Mouse (Mus musculus) lung, adult 2 months (tissue): ENCODE data around the gene Apbb2.

ENCODE experiments used
- CTCF ChIP-seq: fragments of 200-500 bp; IDR thresholded peaks from 2 replicates; pipeline ENCODE4 v1.5.1; 2011; ENCODE audit warnings: mild to moderate bottlenecking, low read length, control low read depth; ENCODE audit not compliant: insufficient read depth
- POLR2A ChIP-seq: fragments of 200-500 bp; IDR thresholded peaks from 2 replicates; pipeline ENCODE4 v1.6.1; 2011; ENCODE audit warnings: low read depth, mild to moderate bottlenecking, control low read depth, low read length, borderline replicate concordance; ENCODE audit errors: extremely low read depth

DNA sequence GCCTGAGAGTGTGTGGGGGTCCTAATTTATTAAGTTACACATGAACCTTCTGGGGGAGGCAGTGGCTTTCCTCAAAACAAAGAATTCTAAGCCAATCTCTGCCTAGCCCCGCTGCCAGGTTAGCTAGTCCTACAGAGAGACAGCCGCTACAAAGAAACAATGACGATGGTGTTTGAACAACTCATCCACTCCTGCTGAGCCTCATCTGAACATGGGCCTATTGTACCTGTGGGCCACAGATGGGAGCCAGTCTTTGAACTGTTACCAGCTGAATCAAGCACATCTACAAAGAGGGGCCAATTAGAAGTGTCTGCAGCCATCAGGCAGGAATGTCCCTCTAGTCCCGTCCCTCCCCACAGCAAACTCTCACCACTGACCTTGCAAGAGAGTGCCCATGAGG, 45.3 kb downstream of the Apbb2 start:
- TF ChIP-seq CTCF, result no peak
- TF ChIP-seq POLR2A, result no peak
